Comparison of ENCODE assay signal across 8 mouse cellular contexts in genomic region chr17:28328366-28328928, GRCm38 (mm10). TPM values are rescaled to one million over a fixed set of nuclear protein-coding genes. Genes with fewer than 3 reads are reported as not detected.
DNase-seq lines count a peak whose midpoint lies in the region; ATAC-seq lines count a peak whose summit lies in the region.

TSS of gene Rpl10a (plus strand) at chr17:28328471.

- no peaks in the 10 kb centered on the region for H3K4me1 ChIP-seq in brown adipose tissue, adult 24 weeks (ENCODE audit: control insufficient read depth, insufficient read depth, insufficient read length, low read length)
- H3K4me1 ChIP-seq in heart, embryonic 14.5 days (ENCODE audit: control insufficient read depth in 2 of 2, insufficient read depth in 2 of 2, low read length in 2 of 2) = peaks cover 27 to 37% of the 10 kb centered on the region in 2 experiments
- H3K4me1 ChIP-seq in liver, embryonic 13.5 days (replicated peaks) = peaks cover 57% of the 10 kb centered on the region
- H3K4me1 ChIP-seq in stomach, embryonic 16.5 days (ENCODE audit: control insufficient read depth, insufficient read depth, low read length) = peaks cover 38% of the 10 kb centered on the region

- H3K27ac ChIP-seq in brown adipose tissue, adult 24 weeks (replicated peaks; ENCODE audit: low read depth, low read length) = peak within 1 kb of the TSS; percentile 49
- peak within 1 kb of the TSS; percentile 83 to 91 for H3K27ac ChIP-seq in heart, embryonic 14.5 days (replicated peaks in 1 of 2; ENCODE audit: control insufficient read depth in 1 of 2, insufficient read depth in 1 of 2, low read depth in 2 of 2, low read length in 2 of 2)
- peak within 1 kb of the TSS; percentile 95 for H3K27ac ChIP-seq in liver, embryonic 13.5 days
- peak within 1 kb of the TSS; percentile 96 for H3K27ac ChIP-seq in stomach, embryonic 16.5 days (ENCODE audit: low read length)

- DNase-seq in CD4-positive helper T cell, adult 2 months (ENCODE audit: low read depth, low spot score) = peak; percentile 97
- DNase-seq in fibroblast of lung, adult 2 months (ENCODE audit: low read depth) = peak; percentile 92
- peak; percentile 98 for DNase-seq in kidney, postnatal 14 days
- DNase-seq in liver, embryonic 13.5 days = peak; percentile 96
- DNase-seq in neural tube, embryonic 10.5 days (ENCODE audit: extremely low spot score, low spot score) = peak; percentile 99

- under 1% methylated on average over 65 of the region's 67 CpGs for WGBS in heart, embryonic 14.5 days
- WGBS in liver, embryonic 13.5 days (ENCODE audit: insufficient replicate concordance) = under 1% methylated on average over 67 of the region's 67 CpGs
- 0% methylated on average over 67 of the region's 67 CpGs for WGBS in stomach, embryonic 16.5 days

- peak within 1 kb of the TSS; percentile 71 for H3K4me3 ChIP-seq in brown adipose tissue, adult 24 weeks (ENCODE audit: insufficient read depth, low read depth, low read length)
- H3K4me3 ChIP-seq in heart, embryonic 14.5 days (ENCODE audit: control insufficient read depth in 1 of 2, insufficient read depth in 1 of 2, low read depth in 1 of 2, low read length in 2 of 2) = peak within 1 kb of the TSS; percentile 85 to 88
- peak within 1 kb of the TSS; percentile 97 for H3K4me3 ChIP-seq in liver, embryonic 13.5 days (replicated peaks)
- peak within 1 kb of the TSS; percentile 98 for H3K4me3 ChIP-seq in stomach, embryonic 16.5 days (replicated peaks; ENCODE audit: low read length)

- peak; percentile 80 for ATAC-seq in heart, embryonic 14.5 days (ENCODE audit: insufficient number of reproducible peaks, insufficient read depth, low FRiP score, low read depth)
- peak; percentile 79 for ATAC-seq in liver, embryonic 13.5 days (ENCODE audit: low read depth)
- peak; percentile 89 for ATAC-seq in stomach, embryonic 16.5 days (ENCODE audit: insufficient read depth, low FRiP score)

- H3K27me3 ChIP-seq in heart, embryonic 14.5 days (ENCODE audit: control insufficient read depth, insufficient read depth, low read length) = no peaks in the 10 kb centered on the region
- no peaks in the 10 kb centered on the region for H3K27me3 ChIP-seq in liver, embryonic 13.5 days
- no peaks in the 10 kb centered on the region for H3K27me3 ChIP-seq in stomach, embryonic 16.5 days (ENCODE audit: control insufficient read depth, insufficient read depth, low read length)

- peaks cover 46% of the 10 kb centered on the region for H3K36me3 ChIP-seq in heart, embryonic 14.5 days (ENCODE audit: control insufficient read depth, insufficient read depth, low read length)
- H3K36me3 ChIP-seq in liver, embryonic 13.5 days = peaks cover 56% of the 10 kb centered on the region
- H3K36me3 ChIP-seq in stomach, embryonic 16.5 days (ENCODE audit: control insufficient read depth, insufficient read depth, low read length) = peaks cover 20% of the 10 kb centered on the region

- peak within 1 kb of the TSS; percentile 98 for H3K9ac ChIP-seq in heart, embryonic 14.5 days (ENCODE audit: low read length)
- peak within 1 kb of the TSS; percentile 99 for H3K9ac ChIP-seq in liver, embryonic 13.5 days
- H3K9ac ChIP-seq in stomach, embryonic 16.5 days (ENCODE audit: low read length) = peak within 1 kb of the TSS; percentile 100

- H3K9me3 ChIP-seq in heart, embryonic 14.5 days (ENCODE audit: control insufficient read depth, low read length) = no peaks in the 10 kb centered on the region
- peaks cover 6% of the 10 kb centered on the region for H3K9me3 ChIP-seq in liver, embryonic 13.5 days (replicated peaks)
- no peaks in the 10 kb centered on the region; the same call in 1 of the 2 replicates for H3K9me3 ChIP-seq in stomach, embryonic 16.5 days (replicated peaks; ENCODE audit: control insufficient read depth, low read length)

- peak within 1 kb of the TSS; percentile 93 for H3K4me2 ChIP-seq in heart, embryonic 14.5 days (ENCODE audit: low read length)
- H3K4me2 ChIP-seq in liver, embryonic 13.5 days = peak within 1 kb of the TSS; percentile 95
- peak within 1 kb of the TSS; percentile 97 for H3K4me2 ChIP-seq in stomach, embryonic 16.5 days (ENCODE audit: low read depth, low read length)

RNA-seq across cellular contexts. Expression of gene Rpl10a, which starts in this region (rescaled TPM):
- 196 and 332 TPM in 2 replicates for polyA plus RNA-seq in brown adipose tissue, adult 24 weeks (2012; ENCODE audit: insufficient read depth, insufficient read length, missing spikeins)
- polyA plus RNA-seq in heart, embryonic 14.5 days (2014; fragmentation: Nextera tagmentation; extraction: Ambion mirVana) = 440 and 513 TPM in 2 replicates
- polyA plus RNA-seq in liver, embryonic 13.5 days (2015; fragmentation: Nextera tagmentation; extraction: Ambion mirVana) = 372 and 464 TPM in 2 replicates
- polyA plus RNA-seq in stomach, embryonic 16.5 days (2015; fragmentation: Nextera tagmentation; extraction: Ambion mirVana) = 538 and 564 TPM in 2 replicates

Comparison
In these comparisons a context has a peak if more than half of its experiments do, and no peak if none do; other contexts are left out.
1. Peak in every context shown above with its lines: DNase-seq, ATAC-seq, H3K4me3 ChIP-seq and H3K27ac ChIP-seq.